Mouse (Mus musculus) layer of hippocampus, adult 11-12 months (tissue): ENCODE data around the gene 1700109H08Rik.
"Not testable (repeated sequence)": the region's sequence is repeated elsewhere in the genome, so short reads cannot be mapped to it uniquely, and the experiment has no call there.

Experiments used
- DNase-seq: peaks from one replicate; pipeline ENCODE4 v3.0.0; 2022; ENCODE audit warnings: low spot score

1700109H08Rik gene

DNA sequence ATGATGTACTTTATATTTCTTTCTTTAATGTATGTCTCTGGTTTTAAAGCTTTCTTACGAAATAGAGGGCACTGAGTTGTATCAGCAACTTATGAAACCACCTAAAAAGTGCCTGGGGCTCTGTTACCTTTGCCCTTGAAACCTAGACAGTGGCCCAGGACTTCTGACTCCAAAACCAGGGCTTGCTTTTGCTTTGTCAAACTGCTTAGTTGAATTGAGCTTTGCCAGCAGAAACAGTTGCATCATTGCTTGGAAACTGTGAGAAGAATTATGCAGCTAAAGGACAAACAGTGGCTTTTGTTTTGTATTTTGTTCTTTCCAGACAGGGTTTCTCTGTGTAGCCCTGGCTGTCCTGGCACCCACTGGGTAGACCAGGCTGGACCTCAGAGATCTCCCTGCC, 28.9 kb downstream of the 1700109H08Rik start:
- no peak for DNase-seq

DNA sequence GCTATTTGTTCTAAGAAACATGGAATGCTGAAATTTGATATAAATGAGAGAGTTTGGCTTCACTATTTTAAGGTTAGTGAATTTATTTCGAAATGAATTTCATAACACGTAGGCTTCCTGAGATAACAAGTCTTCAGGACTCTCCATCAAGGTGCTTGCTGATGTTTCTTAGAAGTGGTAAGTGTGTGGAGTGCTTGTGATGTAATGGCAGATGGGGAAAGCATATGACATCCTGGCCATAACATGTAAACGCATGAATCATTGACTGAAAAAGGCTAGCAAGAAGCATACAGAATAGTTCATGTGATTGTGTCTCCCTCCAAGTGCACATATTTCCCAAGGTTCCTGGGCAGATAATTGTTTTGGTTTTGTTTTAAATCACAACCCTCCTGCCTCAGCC, 29.4 kb downstream of the 1700109H08Rik start:
- no peak for DNase-seq

DNA sequence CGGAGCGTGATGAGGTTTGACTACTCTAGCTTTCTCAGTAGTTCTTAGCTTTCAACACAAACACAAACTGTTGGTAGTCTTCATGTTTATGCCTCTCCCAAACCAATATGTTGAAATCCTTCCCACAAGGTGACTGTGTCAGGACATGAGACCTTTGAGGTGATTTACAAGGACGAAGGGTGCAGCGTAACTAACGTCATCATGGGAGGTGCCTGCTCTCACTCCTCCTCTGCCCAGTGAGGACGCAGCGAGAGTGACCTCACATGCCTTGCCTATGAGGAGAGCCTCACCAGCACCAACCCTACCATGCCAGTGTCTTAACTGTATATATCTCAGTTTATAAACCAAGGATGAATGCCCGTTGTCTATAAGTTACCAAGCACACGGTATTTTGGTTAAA, 35.7 kb downstream of the 1700109H08Rik start:
- DNase-seq, result no peak

DNA sequence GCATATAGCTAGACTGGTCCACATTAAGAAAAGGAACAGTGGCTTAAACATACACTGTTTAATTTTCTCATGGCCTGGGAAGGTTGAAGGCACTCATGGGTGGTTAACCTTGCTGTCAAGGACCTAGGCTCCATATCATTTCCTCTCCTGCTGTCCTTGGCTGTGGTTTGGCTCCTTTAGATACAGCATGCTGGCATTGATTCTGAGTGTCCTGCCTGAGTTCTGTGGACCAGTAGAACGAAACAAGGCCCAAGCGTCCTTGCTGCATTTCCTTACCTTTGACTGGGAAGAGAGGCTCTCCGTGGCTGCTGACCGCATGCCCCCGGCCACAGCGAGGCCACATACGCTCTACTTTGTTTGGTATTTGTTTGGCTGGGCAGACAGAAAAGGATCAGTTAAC, 37.9 kb downstream of the 1700109H08Rik start:
- no peak for DNase-seq

DNA sequence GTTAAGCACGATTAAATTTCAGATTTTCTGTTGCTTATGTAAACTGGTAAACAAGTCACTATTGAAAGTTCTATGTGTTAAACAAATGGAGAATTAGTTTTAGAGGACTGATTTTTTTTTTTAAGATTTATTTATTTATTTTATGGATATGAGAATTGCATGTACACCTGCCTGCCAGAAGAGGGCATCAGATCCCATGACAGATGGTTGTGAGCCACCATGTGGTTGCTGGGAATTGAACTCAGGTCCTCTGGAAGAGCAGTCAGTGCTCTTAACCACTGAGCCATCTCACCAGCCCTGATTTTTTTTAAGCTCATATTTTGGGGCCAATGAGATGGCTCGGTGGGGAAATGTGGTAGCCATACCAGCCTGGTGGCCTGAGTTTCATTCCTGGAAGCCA, 40.5 kb downstream of the 1700109H08Rik start:
- DNase-seq, result not testable (repeated sequence)

DNA sequence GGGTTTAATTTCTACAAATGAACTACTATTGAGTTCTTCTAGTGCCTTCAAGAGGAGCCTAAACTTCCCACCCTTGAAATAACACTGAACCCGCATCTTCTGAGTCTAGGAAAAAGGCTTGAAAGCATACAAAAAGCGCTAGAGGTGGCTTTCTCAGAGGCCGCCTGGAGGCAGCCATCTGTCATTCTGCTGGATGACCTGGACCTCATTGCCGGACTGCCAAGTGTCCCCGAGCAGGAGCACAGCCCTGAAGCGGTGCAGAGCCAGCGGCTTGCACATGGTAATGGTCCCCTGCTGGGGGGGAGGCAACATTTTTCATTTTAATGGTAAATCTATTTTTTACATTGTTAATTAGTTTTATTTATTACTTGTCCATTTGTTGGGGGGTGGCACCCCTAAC, 49.1 kb downstream of the 1700109H08Rik start:
- no peak for DNase-seq

DNA sequence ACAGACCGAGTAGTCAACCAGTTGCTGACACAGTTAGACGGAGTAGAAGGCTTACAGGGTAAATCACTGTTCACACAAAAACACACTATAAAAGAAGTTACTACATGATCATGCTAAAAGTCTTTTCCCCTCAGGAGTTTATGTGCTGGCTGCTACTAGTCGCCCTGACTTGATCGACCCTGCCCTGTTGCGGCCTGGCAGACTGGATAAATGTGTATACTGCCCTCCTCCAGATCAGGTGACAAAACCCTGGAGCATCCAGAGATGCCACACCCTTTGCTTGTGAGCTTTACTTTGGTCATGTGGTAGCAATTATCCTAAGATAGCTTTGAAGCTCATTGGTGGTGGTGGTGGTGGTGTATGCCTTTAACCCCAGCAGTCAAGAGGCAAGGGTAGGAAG, 58.7 kb downstream of the 1700109H08Rik start:
- no peak for DNase-seq

DNA sequence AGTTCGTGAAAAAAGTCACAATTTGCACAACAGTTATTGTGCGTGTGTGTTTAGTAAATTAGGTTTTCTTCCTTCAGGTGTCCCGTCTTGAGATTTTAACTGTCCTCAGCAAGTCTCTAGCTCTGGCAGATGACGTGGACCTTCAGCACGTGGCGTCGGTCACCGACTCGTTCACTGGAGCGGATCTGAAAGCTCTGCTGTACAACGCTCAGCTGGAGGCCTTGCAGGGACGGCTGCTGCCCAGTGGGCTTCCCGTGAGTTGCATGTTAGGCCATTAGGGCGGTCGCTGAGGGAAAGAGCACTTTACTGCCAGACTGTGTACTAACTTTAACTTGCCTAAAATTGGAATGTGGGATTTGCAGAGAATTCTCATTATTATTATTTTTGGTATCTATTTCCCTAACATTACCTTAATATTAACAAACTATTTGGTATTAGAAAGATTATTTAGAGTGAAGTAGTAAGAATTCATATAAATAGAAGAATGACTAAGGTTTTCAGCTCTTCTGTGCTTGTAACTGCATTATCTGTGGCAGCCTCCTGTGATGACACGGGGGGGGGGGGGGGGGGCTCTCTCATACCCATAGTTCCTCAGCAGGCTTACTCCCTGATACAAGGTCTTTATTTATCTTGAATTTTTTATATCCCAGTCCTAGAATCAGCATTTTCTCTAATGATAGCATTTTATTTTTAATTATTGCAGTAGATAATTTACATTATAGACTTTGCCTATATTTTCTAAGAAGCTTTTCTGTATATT, 60.3 kb downstream of the 1700109H08Rik start:
- DNase-seq, result no peak

DNA sequence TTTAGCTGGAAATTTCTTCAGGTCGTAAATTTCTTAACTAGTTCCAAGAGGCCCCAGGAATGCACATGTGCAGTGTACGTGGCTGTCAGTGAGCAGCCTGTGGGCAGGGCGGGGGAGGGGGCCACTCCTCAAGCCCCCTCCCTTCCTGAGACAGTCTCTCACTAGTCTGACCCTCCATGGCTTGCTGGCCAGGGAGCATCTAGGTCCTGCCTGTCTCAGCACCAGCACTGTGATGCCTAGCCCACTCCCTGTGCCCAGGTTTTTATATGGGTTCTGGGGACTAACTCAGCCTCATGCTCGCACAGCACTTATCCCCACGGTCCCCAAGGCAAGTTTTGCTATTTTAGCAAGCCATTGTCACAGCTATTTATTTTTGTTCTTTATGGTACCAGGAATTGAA, 60.9 kb downstream of the 1700109H08Rik start:
- DNase-seq, result no peak

DNA sequence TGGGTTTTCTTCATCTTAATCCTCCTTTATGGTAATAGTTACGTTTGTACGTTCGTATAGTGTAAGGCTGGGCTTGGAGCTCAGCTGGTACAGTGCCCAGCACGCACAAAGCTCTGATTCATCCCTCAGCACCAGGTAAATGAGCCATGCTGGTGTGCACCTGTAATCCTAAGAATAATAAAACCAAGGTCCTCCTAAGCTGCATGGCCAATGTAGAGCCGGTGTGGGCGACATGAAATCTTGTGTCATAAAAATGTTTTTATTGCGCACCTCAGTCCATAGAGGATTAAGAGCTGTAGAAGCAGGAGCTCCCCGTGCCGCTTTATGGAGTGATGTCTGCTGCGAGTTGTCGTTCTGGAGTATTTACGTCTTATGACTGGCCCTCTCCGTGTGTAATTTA, 61.9 kb downstream of the 1700109H08Rik start:
- DNase-seq, result no peak

DNA sequence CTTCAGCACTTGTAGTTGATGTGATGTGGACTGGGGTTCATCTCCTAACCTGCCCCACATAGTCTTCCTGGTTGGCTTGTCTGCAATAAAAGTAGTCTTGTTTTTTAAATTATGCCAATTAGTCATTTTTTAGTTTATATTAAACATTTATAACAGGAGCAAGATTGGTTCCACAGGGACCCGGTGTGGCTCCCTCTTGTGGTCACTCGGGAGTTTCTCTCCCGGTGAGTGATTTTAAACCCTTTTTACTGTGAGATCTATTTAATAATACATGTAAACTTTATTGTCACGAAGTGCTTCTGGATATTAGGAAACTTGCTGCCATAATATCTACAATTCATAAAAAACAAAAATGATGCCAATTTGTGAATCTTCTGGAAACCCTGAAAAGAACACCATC, 62.6 kb downstream of the 1700109H08Rik start:
- DNase-seq, result no peak
